Mouse (Mus musculus) testis, adult 2 months (tissue): ENCODE results near the gene Itgb8.

ENCODE experiments used
- CTCF ChIP-seq: fragments of 200-500 bp; IDR thresholded peaks from 2 replicates; pipeline ENCODE4 v1.5.1; 2012; ENCODE audit warnings: low read depth, mild to moderate bottlenecking, inconsistent platforms, low read length, moderate library complexity; ENCODE audit not compliant: control insufficient read depth, insufficient read depth, insufficient replicate concordance
- POLR2A ChIP-seq: fragments of 200-500 bp; IDR thresholded peaks from 2 replicates; pipeline ENCODE4 v1.6.1; 2012; ENCODE audit warnings: low read depth, mild to moderate bottlenecking, inconsistent platforms, low read length, moderate library complexity; ENCODE audit not compliant: control insufficient read depth

DNA sequence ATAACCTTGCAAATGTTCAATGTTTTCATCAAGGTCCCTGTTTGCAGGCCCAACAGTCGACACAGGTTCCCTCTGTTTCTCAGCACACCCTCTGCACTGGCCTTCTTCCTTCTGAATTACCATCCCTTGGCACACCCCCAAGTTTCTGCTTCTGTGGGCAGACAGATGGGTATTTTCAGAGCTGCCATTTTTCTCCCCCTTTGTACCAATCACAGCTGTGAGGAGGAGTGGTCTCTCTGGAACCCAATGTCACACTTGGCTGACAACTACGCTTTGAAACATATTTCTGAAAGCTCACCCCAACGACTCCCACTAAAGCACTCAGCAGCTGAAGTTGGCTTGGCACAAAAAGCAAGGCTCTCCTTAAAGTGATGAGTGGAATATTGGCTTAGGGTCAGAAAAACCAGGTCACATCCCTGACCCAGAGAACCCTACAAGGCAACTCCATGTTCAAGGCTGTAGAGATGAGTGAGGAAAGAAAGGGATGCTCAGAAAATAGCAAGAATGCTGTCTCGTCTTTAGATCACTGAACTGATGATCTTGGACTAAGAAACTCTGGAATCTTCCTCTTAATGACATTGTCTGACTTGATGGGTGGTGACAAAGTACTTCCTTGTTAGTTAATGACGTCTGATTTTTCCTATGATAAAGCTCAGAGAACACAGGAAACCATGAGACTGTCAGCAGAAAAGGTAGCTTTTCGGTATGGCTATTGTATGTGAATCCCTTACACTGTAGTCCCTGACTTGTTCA, 31.7 kb downstream of the Itgb8 start:
- TF ChIP-seq CTCF (no peak), POLR2A (no peak)
